Mouse (Mus musculus) heart, embryonic 14.5 days (tissue): Measurements from ENCODE around the gene Phlda2. TPM values are rescaled to one million over a fixed set of nuclear protein-coding genes. Genes with fewer than 3 reads are reported as not detected.

Experiments used
- ATAC-seq: fragments of 200-750 bp; cut with Nextera tagmentation; 2 replicates; pipeline ENCODE4 v1.8.0; 2017; ENCODE audit warnings: low read depth, moderate TSS enrichment; ENCODE audit not compliant: insufficient number of reproducible peaks, insufficient read depth, low FRiP score
- H3K27ac ChIP-seq, 2 experiments: fragments of 200-500 bp in 1 of 2; fragments of 300-500 bp in 1 of 2; sonication (generic) in 1 of 2; replicated peaks in 1 of 2; 2 replicates each; pipeline ENCODE4 v1.5.1; 2012 to 2014; ENCODE audit warnings: low read depth in 2 of 2, low read length in 2 of 2, control low read depth in 1 of 2, mild to moderate bottlenecking in 1 of 2, mixed read lengths in 1 of 2; ENCODE audit not compliant: control insufficient read depth in 1 of 2, insufficient read depth in 1 of 2
- H3K27me3 ChIP-seq: fragments of 300-500 bp; sonication (generic); 2 replicates; pipeline ENCODE4 v1.6.1; 2014; ENCODE audit warnings: mild to moderate bottlenecking, low read length, control low read depth; ENCODE audit not compliant: control insufficient read depth, insufficient read depth
- H3K36me3 ChIP-seq: fragments of 300-500 bp; sonication (generic); 2 replicates; pipeline ENCODE4 v1.6.1; 2014; ENCODE audit warnings: mild to moderate bottlenecking, control low read depth, low read length, mixed read lengths; ENCODE audit not compliant: control insufficient read depth, insufficient read depth
- H3K4me1 ChIP-seq, 2 experiments: fragments of 200-500 bp in 1 of 2; fragments of 300-500 bp in 1 of 2; sonication (generic) in 1 of 2; 2 replicates each; pipeline ENCODE4 v1.6.1; 2012 to 2014; ENCODE audit warnings: low read length in 2 of 2, control low read depth in 1 of 2, mixed read lengths in 1 of 2; ENCODE audit not compliant: control insufficient read depth in 2 of 2, insufficient read depth in 2 of 2
- H3K4me2 ChIP-seq: fragments of 300-500 bp; sonication (generic); 2 replicates; pipeline ENCODE4 v1.6.1; 2014; ENCODE audit warnings: mild to moderate bottlenecking, low read length
- H3K4me3 ChIP-seq, 2 experiments: fragments of 200-500 bp in 1 of 2; fragments of 300-500 bp in 1 of 2; sonication (generic) in 1 of 2; 2 replicates each; pipeline ENCODE4 v1.5.1; 2012 to 2014; ENCODE audit warnings: low read length in 2 of 2, mild to moderate bottlenecking in 2 of 2, control low read depth in 1 of 2, low read depth in 1 of 2, moderate library complexity in 1 of 2; ENCODE audit not compliant: control insufficient read depth in 1 of 2, insufficient read depth in 1 of 2
- H3K9ac ChIP-seq: fragments of 300-500 bp; sonication (generic); 2 replicates; pipeline ENCODE4 v1.6.1; 2014; ENCODE audit warnings: mild to moderate bottlenecking, low read length
- H3K9me3 ChIP-seq: fragments of 300-500 bp; sonication (generic); 2 replicates; pipeline ENCODE4 v1.6.1; 2016; ENCODE audit warnings: low read length, control low read depth; ENCODE audit not compliant: control insufficient read depth
- WGBS: fragments of 180-500 bp; shearing (Covaris S2); extraction: QIAGEN DNeasy Blood & Tissue Kit; methylation state at CpG from one replicate; pipeline ENCODE4 v1.1.7; 2014; 5-methylcytosine and 5-hydroxymethylcytosine counted together
- polyA plus RNA-seq: library from polyadenylated mRNA; unstranded; fragments of >200 nt; fragmentation: Nextera tagmentation; extraction: Ambion mirVana; gene quantifications from 2 replicates; pipeline ENCODE4 v1.2.1, GENCODE M21; 2014

Gene Phlda2
- polyA plus RNA-seq, 1 experiment from 2014 or later = 0.63 TPM

GRCm38 (mm10) chr7:143510593-143511334, 7.8 kb upstream of the Phlda2 start:
- H3K9ac ChIP-seq = no peak overlapping the region
- no peak overlapping the region for H3K4me2 ChIP-seq
- no peaks in the 10 kb centered on the region for H3K9me3 ChIP-seq
- H3K4me1 ChIP-seq = no peaks in the 10 kb centered on the region
- H3K27me3 ChIP-seq = no peaks in the 10 kb centered on the region
- no peak overlapping the region for H3K4me3 ChIP-seq
- ATAC-seq = no peak
- peaks cover 37% of the 10 kb centered on the region for H3K36me3 ChIP-seq
- no peak overlapping the region for H3K27ac ChIP-seq
- 91% methylated on average over 3 of the region's 3 CpGs for WGBS

- no peaks in the 10 kb centered on the region for H3K9me3 ChIP-seq
- WGBS = 74% methylated on average over 1 of the region's 1 CpGs
- H3K4me1 ChIP-seq = no peaks in the 10 kb centered on the region
- ATAC-seq = no peak
- H3K27me3 ChIP-seq = peaks cover 7% of the 10 kb centered on the region; the same call in 1 of the 2 replicates
- H3K4me3 ChIP-seq = no peak overlapping the region
- H3K9ac ChIP-seq = no peak overlapping the region
- no peak overlapping the region for H3K27ac ChIP-seq
- peaks cover 25% of the 10 kb centered on the region for H3K36me3 ChIP-seq
- H3K4me2 ChIP-seq = no peak overlapping the region
These were observed 6.6 kb upstream of the Phlda2 start for GRCm38 (mm10) chr7:143509566-143509965.

- WGBS = 24% methylated on average over 7 of the region's 7 CpGs
- Histone ChIP-seq H3K9ac (no peak overlapping the region), H3K9me3 (no peaks in the 10 kb centered on the region), H3K36me3 (no peaks in the 10 kb centered on the region), H3K4me3 (no peak overlapping the region), H3K27ac (no peak overlapping the region), H3K27me3 (peaks cover 30% of the 10 kb centered on the region), H3K4me2 (no peak overlapping the region), H3K4me1 (peaks cover 5 to 6% of the 10 kb centered on the region in 2 experiments; a peak in 3 of 4 replicates)
- no peak for ATAC-seq
These were observed 3.7 kb upstream of the Phlda2 start for GRCm38 (mm10) chr7:143506675-143507074.

- H3K4me2 ChIP-seq = no peak overlapping the region
- H3K27ac ChIP-seq = no peak overlapping the region
- 65% methylated on average over 7 of the region's 7 CpGs for WGBS
- no peak overlapping the region for H3K9ac ChIP-seq
- ATAC-seq = no peak
- peaks cover 34% of the 10 kb centered on the region for H3K27me3 ChIP-seq
- no peaks in the 10 kb centered on the region for H3K9me3 ChIP-seq
- H3K36me3 ChIP-seq = no peaks in the 10 kb centered on the region
- peaks cover 6 to 7% of the 10 kb centered on the region in 2 experiments; a peak in 3 of 4 replicates for H3K4me1 ChIP-seq
- H3K4me3 ChIP-seq = no peak overlapping the region
These were observed 3.3 kb upstream of the Phlda2 start for GRCm38 (mm10) chr7:143506271-143506670.

GRCm38 (mm10) chr7:143505823-143506222, 2.9 kb upstream of the Phlda2 start:
- Histone ChIP-seq H3K9me3 (no peaks in the 10 kb centered on the region), H3K27me3 (peaks cover 39% of the 10 kb centered on the region), H3K27ac (no peak overlapping the region), H3K4me1 (peaks cover 6 to 7% of the 10 kb centered on the region in 2 experiments; a peak in 3 of 4 replicates), H3K9ac (no peak overlapping the region), H3K36me3 (no peaks in the 10 kb centered on the region), H3K4me2 (no peak overlapping the region), H3K4me3 (no peak overlapping the region)
- WGBS = 24% methylated on average over 11 of the region's 11 CpGs
- no peak for ATAC-seq

- H3K27ac ChIP-seq = no peak overlapping the region
- H3K9ac ChIP-seq = no peak overlapping the region
- no peak for ATAC-seq
- WGBS = 77% methylated on average over 2 of the region's 2 CpGs
- peaks cover 43% of the 10 kb centered on the region for H3K27me3 ChIP-seq
- H3K4me1 ChIP-seq = peaks cover 6 to 7% of the 10 kb centered on the region in 2 experiments; a peak in 3 of 4 replicates
- no peak overlapping the region for H3K4me3 ChIP-seq
- no peak overlapping the region for H3K4me2 ChIP-seq
- H3K9me3 ChIP-seq = no peaks in the 10 kb centered on the region
- no peaks in the 10 kb centered on the region for H3K36me3 ChIP-seq
These were observed 2.5 kb upstream of the Phlda2 start for GRCm38 (mm10) chr7:143505411-143505810.

- Histone ChIP-seq H3K4me3 (no peak overlapping the region), H3K4me1 (peaks cover 6 to 7% of the 10 kb centered on the region in 2 experiments; a peak in 3 of 4 replicates), H3K4me2 (no peak overlapping the region), H3K27me3 (peaks cover 51% of the 10 kb centered on the region), H3K9me3 (no peaks in the 10 kb centered on the region), H3K27ac (no peak overlapping the region), H3K36me3 (no peaks in the 10 kb centered on the region), H3K9ac (no peak overlapping the region)
- ATAC-seq = no peak
- 86% methylated on average over 6 of the region's 6 CpGs for WGBS
These were observed 976 bp upstream of the Phlda2 start for GRCm38 (mm10) chr7:143503926-143504325.
